Mouse (Mus musculus): Measurements from ENCODE around the gene Cd300lg. TPM values are rescaled to one million over a fixed set of nuclear protein-coding genes. Genes with fewer than 3 reads are reported as not detected.
A peak's percentile ranks its signal among the peaks of the same experiment; 100 is the strongest.

The Cd300lg gene
- polyA plus RNA-seq, 1 experiment from 2014 or later, result 0.09 TPM

GRCm38 (mm10) chr11:102028087-102028816, 13.1 kb upstream of the Cd300lg start, which contains the start of gene Mpp3:
Mpp3 (minus strand) TSS chr11:102028461.
- H3K4me1 ChIP-seq (replicated peaks; ENCODE audit: control insufficient read depth, insufficient read depth, low read length), result peaks cover 11% of the 10 kb centered on the region
- ATAC-seq (ENCODE audit: low FRiP score) (no peak), DNase-seq (ENCODE audit: low spot score) (no peak)
- H3K9me3 ChIP-seq (ENCODE audit: control insufficient read depth, low read length), result no peaks in the 10 kb centered on the region
- peak within 1 kb of the TSS; percentile 92 for H3K4me2 ChIP-seq (replicated peaks; ENCODE audit: low read depth, low read length)
- no peaks in the 10 kb centered on the region for H3K36me3 ChIP-seq (ENCODE audit: control insufficient read depth, insufficient read depth, low read length)
- 69% methylated on average over 6 of the region's 6 CpGs for WGBS
- peak within 1 kb of the TSS; percentile 93 for H3K27ac ChIP-seq (ENCODE audit: low read depth, low read length)
- peak within 1 kb of the TSS; percentile 68 for H3K4me3 ChIP-seq (ENCODE audit: low read depth, low read length)
- no peaks in the 10 kb centered on the region; the same call in 1 of the 2 replicates for H3K27me3 ChIP-seq (ENCODE audit: control insufficient read depth, insufficient read depth, low read length)
- peak within 1 kb of the TSS; percentile 79; the same call in 1 of the 2 replicates for H3K9ac ChIP-seq (ENCODE audit: low read depth, low read length)

DNA sequence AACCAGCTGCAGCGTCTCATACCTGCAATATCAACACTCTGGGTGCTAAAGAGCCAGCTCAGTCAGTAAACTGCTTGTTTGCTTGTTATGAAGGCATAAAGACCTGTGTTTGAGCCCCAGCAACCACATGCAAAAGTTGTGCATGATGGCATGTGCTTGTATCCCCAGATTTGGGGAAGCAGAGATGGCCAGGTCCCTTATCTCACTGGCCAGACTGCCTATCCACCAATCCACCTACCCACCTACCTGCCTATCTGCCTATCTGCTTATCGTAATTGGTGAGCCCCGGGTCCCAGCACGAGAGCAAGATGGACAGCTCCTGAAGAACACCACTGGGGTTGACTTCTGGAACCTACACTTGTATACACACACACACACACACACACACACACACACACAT, 12.0 kb upstream of the Cd300lg start:
- H3K36me3 ChIP-seq (ENCODE audit: control insufficient read depth, insufficient read depth, low read length), result no peaks in the 10 kb centered on the region
- 93% methylated on average over 4 of the region's 4 CpGs for WGBS
- no peak overlapping the region for H3K4me2 ChIP-seq (replicated peaks; ENCODE audit: low read depth, low read length)
- no peaks in the 10 kb centered on the region; the same call in 1 of the 2 replicates for H3K27me3 ChIP-seq (ENCODE audit: control insufficient read depth, insufficient read depth, low read length)
- H3K9me3 ChIP-seq (ENCODE audit: control insufficient read depth, low read length), result no peaks in the 10 kb centered on the region
- ATAC-seq (ENCODE audit: low FRiP score) (no peak), DNase-seq (ENCODE audit: low spot score) (no peak)
- no peak overlapping the region for H3K4me3 ChIP-seq (ENCODE audit: low read depth, low read length)
- H3K4me1 ChIP-seq (replicated peaks; ENCODE audit: control insufficient read depth, insufficient read depth, low read length), result peaks cover 11% of the 10 kb centered on the region
- no peak overlapping the region for H3K9ac ChIP-seq (ENCODE audit: low read depth, low read length)
- no peak overlapping the region for H3K27ac ChIP-seq (ENCODE audit: low read depth, low read length)

GRCm38 (mm10) chr11:102029966-102030365, 11.3 kb upstream of the Cd300lg start:
- no peaks in the 10 kb centered on the region for H3K9me3 ChIP-seq (ENCODE audit: control insufficient read depth, low read length)
- no peak overlapping the region for H3K4me3 ChIP-seq (ENCODE audit: low read depth, low read length)
- no peak overlapping the region for H3K9ac ChIP-seq (ENCODE audit: low read depth, low read length)
- H3K27me3 ChIP-seq (ENCODE audit: control insufficient read depth, insufficient read depth, low read length), result no peaks in the 10 kb centered on the region; the same call in 1 of the 2 replicates
- 32% methylated on average over 7 of the region's 7 CpGs for WGBS
- no peak for ATAC-seq (ENCODE audit: low FRiP score)
- DNase-seq (ENCODE audit: low spot score), result no peak
- peaks cover 11% of the 10 kb centered on the region for H3K4me1 ChIP-seq (replicated peaks; ENCODE audit: control insufficient read depth, insufficient read depth, low read length)
- H3K36me3 ChIP-seq (ENCODE audit: control insufficient read depth, insufficient read depth, low read length), result no peaks in the 10 kb centered on the region
- H3K27ac ChIP-seq (ENCODE audit: low read depth, low read length), result no peak overlapping the region
- no peak overlapping the region for H3K4me2 ChIP-seq (replicated peaks; ENCODE audit: low read depth, low read length)

DNA sequence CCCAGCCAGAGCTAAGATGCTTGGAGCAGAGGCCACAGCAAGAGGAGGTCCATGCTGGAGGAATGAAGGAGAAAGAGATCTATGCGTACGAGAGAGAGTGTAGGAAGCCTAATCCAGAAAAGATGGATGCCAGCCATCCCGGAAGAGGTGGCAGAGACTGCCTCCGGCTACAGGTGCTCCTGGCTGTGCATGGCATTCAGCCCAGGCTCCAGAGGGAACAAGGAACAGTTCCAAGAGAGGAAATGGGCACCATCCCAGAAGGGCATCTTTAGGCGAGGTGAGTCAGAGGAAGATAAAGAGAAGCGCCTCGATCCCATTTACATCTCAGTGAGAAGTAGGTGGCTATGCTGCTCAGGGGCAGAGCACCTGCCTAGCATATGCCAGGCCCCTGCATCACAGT, 10.2 kb upstream of the Cd300lg start:
- WGBS, result 86% methylated on average over 7 of the region's 7 CpGs
- H3K9me3 ChIP-seq (ENCODE audit: control insufficient read depth, low read length), result no peaks in the 10 kb centered on the region
- ATAC-seq (ENCODE audit: low FRiP score), result no peak
- H3K27me3 ChIP-seq (ENCODE audit: control insufficient read depth, insufficient read depth, low read length), result no peaks in the 10 kb centered on the region
- no peaks in the 10 kb centered on the region for H3K36me3 ChIP-seq (ENCODE audit: control insufficient read depth, insufficient read depth, low read length)
- no peak overlapping the region for H3K9ac ChIP-seq (ENCODE audit: low read depth, low read length)
- H3K4me2 ChIP-seq (replicated peaks; ENCODE audit: low read depth, low read length), result no peak overlapping the region
- DNase-seq (ENCODE audit: low spot score), result no peak
- peaks cover 4% of the 10 kb centered on the region; the same call in 1 of the 2 replicates for H3K4me1 ChIP-seq (replicated peaks; ENCODE audit: control insufficient read depth, insufficient read depth, low read length)
- H3K4me3 ChIP-seq (ENCODE audit: low read depth, low read length), result no peak overlapping the region
- H3K27ac ChIP-seq (ENCODE audit: low read depth, low read length), result no peak overlapping the region

DNA sequence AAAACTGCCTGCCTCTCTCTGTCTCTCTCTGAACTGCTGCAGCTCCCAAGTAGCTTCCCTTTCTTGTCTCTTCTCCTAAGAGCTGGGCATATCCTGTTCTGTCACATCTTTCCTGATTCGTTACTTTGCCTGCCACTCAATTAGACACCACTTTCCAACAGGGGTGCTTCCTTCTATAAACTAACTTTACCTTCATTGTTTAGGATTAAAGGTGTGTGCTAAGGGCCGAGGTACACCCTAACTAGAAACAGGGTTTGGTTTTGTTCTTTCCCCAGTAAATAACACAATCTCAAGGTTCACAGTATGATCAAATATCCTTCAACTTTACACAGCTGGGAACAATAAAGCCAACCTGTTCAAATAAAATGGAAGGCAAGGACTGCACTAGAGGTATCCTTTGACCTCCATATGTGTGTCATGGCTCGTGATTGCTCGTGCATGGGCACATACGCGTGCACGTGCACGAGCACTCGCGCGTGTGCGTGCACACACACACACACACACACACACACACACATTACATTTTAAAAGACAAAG, 8.2 kb upstream of the Cd300lg start:
- no peak for DNase-seq (ENCODE audit: low spot score)
- Histone ChIP-seq H3K9me3 (ENCODE audit: control insufficient read depth, low read length) (no peaks in the 10 kb centered on the region), H3K27me3 (ENCODE audit: control insufficient read depth, insufficient read depth, low read length) (no peaks in the 10 kb centered on the region), H3K4me3 (ENCODE audit: low read depth, low read length) (no peak overlapping the region), H3K4me1 (replicated peaks; ENCODE audit: control insufficient read depth, insufficient read depth, low read length) (no peaks in the 10 kb centered on the region), H3K4me2 (replicated peaks; ENCODE audit: low read depth, low read length) (no peak overlapping the region), H3K9ac (ENCODE audit: low read depth, low read length) (no peak overlapping the region), H3K27ac (ENCODE audit: low read depth, low read length) (no peak overlapping the region), H3K36me3 (ENCODE audit: control insufficient read depth, insufficient read depth, low read length) (no peaks in the 10 kb centered on the region)
- 92% methylated on average over 12 of the region's 12 CpGs for WGBS
- no peak for ATAC-seq (ENCODE audit: low FRiP score)

- no peak overlapping the region for H3K4me2 ChIP-seq (replicated peaks; ENCODE audit: low read depth, low read length)
- H3K4me1 ChIP-seq (replicated peaks; ENCODE audit: control insufficient read depth, insufficient read depth, low read length), result no peaks in the 10 kb centered on the region
- WGBS, result 75% methylated on average over 8 of the region's 8 CpGs
- H3K27ac ChIP-seq (ENCODE audit: low read depth, low read length), result no peak overlapping the region
- no peak for DNase-seq (ENCODE audit: low spot score)
- H3K36me3 ChIP-seq (ENCODE audit: control insufficient read depth, insufficient read depth, low read length), result no peaks in the 10 kb centered on the region
- H3K9ac ChIP-seq (ENCODE audit: low read depth, low read length), result no peak overlapping the region
- H3K27me3 ChIP-seq (ENCODE audit: control insufficient read depth, insufficient read depth, low read length), result no peaks in the 10 kb centered on the region
- H3K9me3 ChIP-seq (ENCODE audit: control insufficient read depth, low read length), result no peaks in the 10 kb centered on the region
- no peak overlapping the region for H3K4me3 ChIP-seq (ENCODE audit: low read depth, low read length)
- no peak for ATAC-seq (ENCODE audit: low FRiP score)
These were observed 6.4 kb upstream of the Cd300lg start for GRCm38 (mm10) chr11:102034887-102035286.

DNA sequence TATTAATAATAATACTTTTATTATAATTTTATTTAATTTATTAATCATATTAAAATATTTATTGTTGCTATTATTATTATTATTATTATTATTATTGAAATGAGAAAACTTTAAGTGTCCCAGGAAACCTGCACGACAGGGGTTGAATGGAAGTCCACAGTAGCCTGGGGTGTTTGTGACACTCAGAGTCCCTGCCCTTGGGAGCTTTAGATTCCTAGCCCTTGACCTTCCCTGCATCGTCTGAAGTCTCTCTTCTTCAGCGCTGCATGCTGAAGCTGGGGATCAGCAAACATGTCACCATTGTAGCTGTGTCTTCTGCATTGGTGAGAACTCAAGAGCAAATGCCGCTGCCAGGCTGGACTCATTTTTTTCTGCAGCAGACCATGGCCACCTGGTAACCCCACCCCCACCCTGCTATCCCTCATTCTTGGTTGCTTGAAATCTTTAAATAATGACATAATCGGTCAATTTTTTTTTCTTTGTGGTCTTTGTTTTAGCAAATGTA, 5.8 kb upstream of the Cd300lg start:
- Histone ChIP-seq H3K4me3 (ENCODE audit: low read depth, low read length) (no peak overlapping the region), H3K27ac (ENCODE audit: low read depth, low read length) (no peak overlapping the region), H3K9me3 (ENCODE audit: control insufficient read depth, low read length) (no peaks in the 10 kb centered on the region), H3K36me3 (ENCODE audit: control insufficient read depth, insufficient read depth, low read length) (no peaks in the 10 kb centered on the region), H3K27me3 (ENCODE audit: control insufficient read depth, insufficient read depth, low read length) (no peaks in the 10 kb centered on the region), H3K9ac (ENCODE audit: low read depth, low read length) (no peak overlapping the region), H3K4me1 (replicated peaks; ENCODE audit: control insufficient read depth, insufficient read depth, low read length) (no peaks in the 10 kb centered on the region), H3K4me2 (replicated peaks; ENCODE audit: low read depth, low read length) (no peak overlapping the region)
- DNase-seq (ENCODE audit: low spot score) (no peak), ATAC-seq (ENCODE audit: low FRiP score) (no peak)
- WGBS, result 74% methylated on average over 5 of the region's 5 CpGs

GRCm38 (mm10) chr11:102036336-102036735, 5.0 kb upstream of the Cd300lg start:
- H3K36me3 ChIP-seq (ENCODE audit: control insufficient read depth, insufficient read depth, low read length), result no peaks in the 10 kb centered on the region
- H3K9me3 ChIP-seq (ENCODE audit: control insufficient read depth, low read length), result no peaks in the 10 kb centered on the region
- H3K4me1 ChIP-seq (replicated peaks; ENCODE audit: control insufficient read depth, insufficient read depth, low read length), result no peaks in the 10 kb centered on the region
- 87% methylated on average over 7 of the region's 7 CpGs for WGBS
- H3K4me3 ChIP-seq (ENCODE audit: low read depth, low read length), result no peak overlapping the region
- H3K27me3 ChIP-seq (ENCODE audit: control insufficient read depth, insufficient read depth, low read length), result no peaks in the 10 kb centered on the region
- H3K27ac ChIP-seq (ENCODE audit: low read depth, low read length), result no peak overlapping the region
- no peak for ATAC-seq (ENCODE audit: low FRiP score)
- no peak overlapping the region for H3K4me2 ChIP-seq (replicated peaks; ENCODE audit: low read depth, low read length)
- no peak for DNase-seq (ENCODE audit: low spot score)
- no peak overlapping the region for H3K9ac ChIP-seq (ENCODE audit: low read depth, low read length)

DNA sequence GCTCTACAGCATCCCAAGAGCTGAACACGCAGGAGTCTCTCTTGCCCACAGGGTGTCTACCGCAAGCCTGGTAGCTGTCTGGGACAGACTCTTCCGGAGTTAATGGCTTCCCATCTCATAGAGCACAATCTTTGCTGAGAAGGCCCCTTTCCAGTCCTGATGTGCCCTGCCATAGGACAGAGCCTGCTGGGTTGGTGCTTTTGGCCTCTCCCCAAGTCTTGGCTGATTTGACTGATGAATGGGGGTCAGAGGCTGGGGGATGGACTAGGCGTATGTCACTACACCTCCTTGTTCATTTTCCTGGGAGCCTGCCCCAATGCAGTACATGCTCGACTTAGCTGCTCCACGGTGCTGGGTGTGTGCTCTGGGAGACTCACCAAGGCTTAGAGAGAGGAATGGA, 3.5 kb upstream of the Cd300lg start:
- Histone ChIP-seq H3K9ac (ENCODE audit: low read depth, low read length) (no peak overlapping the region), H3K9me3 (ENCODE audit: control insufficient read depth, low read length) (no peaks in the 10 kb centered on the region), H3K36me3 (ENCODE audit: control insufficient read depth, insufficient read depth, low read length) (no peaks in the 10 kb centered on the region), H3K27me3 (ENCODE audit: control insufficient read depth, insufficient read depth, low read length) (no peaks in the 10 kb centered on the region), H3K4me1 (replicated peaks; ENCODE audit: control insufficient read depth, insufficient read depth, low read length) (no peaks in the 10 kb centered on the region), H3K27ac (ENCODE audit: low read depth, low read length) (no peak overlapping the region), H3K4me2 (replicated peaks; ENCODE audit: low read depth, low read length) (no peak overlapping the region), H3K4me3 (ENCODE audit: low read depth, low read length) (no peak overlapping the region)
- WGBS, result 75% methylated on average over 6 of the region's 6 CpGs
- no peak for ATAC-seq (ENCODE audit: low FRiP score)
- no peak for DNase-seq (ENCODE audit: low spot score)

Data from hindbrain, embryonic 11.5 days (tissue).